8 mouse cellular contexts compared by ENCODE assay signal in the genomic region with DNA sequence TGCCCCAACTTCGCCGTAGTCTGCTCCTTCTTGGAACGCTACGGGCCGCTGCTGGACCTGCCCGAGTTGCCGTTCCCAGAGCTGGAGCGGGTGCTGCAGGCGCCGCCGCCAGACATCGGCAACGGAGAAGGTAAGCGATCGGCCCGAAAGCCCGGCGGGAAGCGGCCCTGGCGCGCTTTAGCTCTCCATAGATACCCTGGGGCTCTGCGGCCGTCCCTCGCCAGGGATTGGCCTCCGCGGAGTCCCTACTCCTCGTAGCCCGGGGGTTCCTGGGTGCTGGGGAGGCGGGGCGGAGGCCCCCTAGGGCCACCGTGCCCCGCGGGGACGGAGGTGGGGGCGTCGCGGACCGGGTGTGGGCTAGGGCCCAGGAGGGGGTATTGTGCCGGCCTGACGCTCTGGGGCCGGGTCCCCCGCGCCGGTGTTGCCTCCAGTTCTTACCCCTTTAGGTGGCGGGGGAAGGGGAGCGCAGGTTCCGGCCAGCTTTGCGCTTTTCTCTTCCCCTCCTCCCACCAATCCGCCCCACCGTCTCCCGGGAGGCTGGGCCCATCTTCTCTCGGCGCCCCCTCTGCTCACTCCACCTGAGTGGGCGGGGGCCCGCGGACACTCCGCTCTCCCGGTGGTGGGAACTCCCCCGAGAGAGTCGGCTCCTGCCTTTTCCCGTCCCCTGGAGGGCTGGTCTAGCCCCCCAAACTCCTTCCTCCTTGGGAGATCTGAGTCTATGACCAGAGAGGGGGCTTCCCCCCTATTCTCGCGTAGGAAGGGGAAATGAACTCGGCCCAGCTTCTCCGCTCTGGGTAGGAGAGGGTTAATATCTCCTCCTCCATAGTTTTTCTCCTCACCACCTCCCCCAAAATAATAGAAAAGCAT. TPM values are rescaled to one million over a fixed set of nuclear protein-coding genes. Genes with fewer than 3 reads are reported as not detected.
DNase-seq lines count a peak whose midpoint lies in the region; ATAC-seq and TF ChIP-seq lines count a peak whose summit lies in the region.

No protein-coding gene starts in this region.

- peak overlapping the region; percentile 64 for H3K4me2 ChIP-seq in forebrain, postnatal 0 days (ENCODE audit: low read depth)
- peak overlapping the region; percentile 82 for H3K4me2 ChIP-seq in lung, embryonic 16.5 days (ENCODE audit: low read depth, low read length)

- no peaks in the 10 kb centered on the region for H3K27me3 ChIP-seq in MEL (ENCODE audit: control insufficient read depth in 1 of 2, insufficient read depth in 2 of 2, low read length in 2 of 2)
- no peaks in the 10 kb centered on the region for H3K27me3 ChIP-seq in forebrain, postnatal 0 days (ENCODE audit: insufficient read depth, low read length)
- H3K27me3 ChIP-seq in lung, embryonic 16.5 days (ENCODE audit: control insufficient read depth, insufficient read depth, low read depth, low read length) = no peaks in the 10 kb centered on the region

- peak; percentile 71 for DNase-seq in MEL (ENCODE audit: low read depth, low spot score)
- peak; percentile 34 for DNase-seq in c-Kit-positive CD71-positive TER-119-positive erythroid progenitor cells, embryonic 14.5 days (ENCODE audit: low spot score)
- no peak for DNase-seq in forebrain, postnatal 0 days
- peak; percentile 38 to 65 for DNase-seq in heart, postnatal 36 days
- DNase-seq in layer of hippocampus, postnatal 10 days (ENCODE audit: low spot score in 2 of 2) = peak; percentile 58 to 74
- peak; percentile 45 for DNase-seq in ovary, postnatal 10 days (ENCODE audit: low spot score)
- DNase-seq in thymus, postnatal 10 days (ENCODE audit: low spot score in 2 of 2) = peak; percentile 56 to 62

- H3K9me3 ChIP-seq in MEL (replicated peaks; ENCODE audit: insufficient read depth, low read length) = no peaks in the 10 kb centered on the region
- H3K9me3 ChIP-seq in forebrain, postnatal 0 days (ENCODE audit: low read length) = no peaks in the 10 kb centered on the region
- H3K9me3 ChIP-seq in lung, embryonic 16.5 days (ENCODE audit: control insufficient read depth, low read length) = no peaks in the 10 kb centered on the region

- TF ChIP-seq POLR2A in MEL (IDR thresholded peaks at IDR 0.05; ENCODE audit: control insufficient read depth in 1 of 2, insufficient read depth in 1 of 2, low read depth in 1 of 2, low read length in 2 of 2, poor library complexity in 1 of 2) = peak in 1 of 2 experiments; percentile 59; a peak in 1 of 4 replicates

- intact Hi-C loops in heart, postnatal 36 days (cut with DNase I) = loop anchor here (2.0 to 5.0 kb wide), 5 partner anchors 72 to 158 kb away; a partner anchor contains a TSS

- TF ChIP-seq EP300 in MEL (IDR thresholded peaks at IDR 0.05; ENCODE audit: low read depth in 1 of 2, low read length in 2 of 2) = no peak

- H3K4me1 ChIP-seq in MEL (ENCODE audit: control insufficient read depth in 1 of 2, insufficient read depth in 2 of 2, low read length in 2 of 2) = peaks cover 3% of the 10 kb centered on the region in 2 experiments; a peak in 3 of 4 replicates
- H3K4me1 ChIP-seq in forebrain, postnatal 0 days (ENCODE audit: insufficient read depth) = peaks cover 7% of the 10 kb centered on the region; the same call in 1 of the 2 replicates
- peaks cover 9% of the 10 kb centered on the region for H3K4me1 ChIP-seq in lung, embryonic 16.5 days (replicated peaks; ENCODE audit: control insufficient read depth, insufficient read depth, low read length)

- peak; percentile 13 for ATAC-seq in forebrain, postnatal 0 days
- ATAC-seq in lung, embryonic 16.5 days (ENCODE audit: low read depth) = peak; percentile 27

- peaks cover 39% of the 10 kb centered on the region for H3K79me2 ChIP-seq in MEL (ENCODE audit: control insufficient read depth, insufficient read depth, low read length, poor library complexity)

- TF ChIP-seq CTCF in MEL (IDR thresholded peaks at IDR 0.05 in 2 of 3, conservative IDR thresholded peaks at IDR 0.05 in 1 of 3; ENCODE audit: control insufficient read depth in 1 of 3, insufficient read depth in 1 of 3, low read depth in 2 of 3, low read length in 3 of 3, poor library complexity in 1 of 3, severe bottlenecking in 1 of 3) = no peak
- TF ChIP-seq CTCF in forebrain, postnatal 0 days (IDR thresholded peaks at IDR 0.05; ENCODE audit: low read depth) = no peak

- peak overlapping the region; percentile 68 for H3K27ac ChIP-seq in MEL (ENCODE audit: control insufficient read depth, low read depth, low read length)
- H3K27ac ChIP-seq in forebrain, postnatal 0 days (ENCODE audit: low read depth, low read length) = peak overlapping the region; percentile 98
- H3K27ac ChIP-seq in lung, embryonic 16.5 days (ENCODE audit: low read length) = peak overlapping the region; percentile 96

- WGBS in forebrain, postnatal 0 days = 4% methylated on average over 60 of the region's 65 CpGs
- WGBS in lung, embryonic 16.5 days = under 1% methylated on average over 65 of the region's 65 CpGs

- peaks cover 0 to 6% of the 10 kb centered on the region in 2 experiments; a peak in 2 of 4 replicates for H3K36me3 ChIP-seq in MEL (ENCODE audit: control insufficient read depth in 1 of 2, insufficient read depth in 2 of 2, low read length in 2 of 2)
- no peaks in the 10 kb centered on the region for H3K36me3 ChIP-seq in forebrain, postnatal 0 days (ENCODE audit: insufficient read depth)
- 0 out of 2 replicates have a peak, but pooled peaks cover under 1% of the 10 kb centered on the region for H3K36me3 ChIP-seq in lung, embryonic 16.5 days (ENCODE audit: control insufficient read depth, insufficient read depth, low read length)

- H3K9ac ChIP-seq in MEL (ENCODE audit: control insufficient read depth, low read depth, low read length, poor library complexity, severe bottlenecking) = peak overlapping the region; percentile 99
- peak overlapping the region; percentile 99 for H3K9ac ChIP-seq in forebrain, postnatal 0 days
- H3K9ac ChIP-seq in lung, embryonic 16.5 days (ENCODE audit: low read length) = peak overlapping the region; percentile 94

- TF ChIP-seq RAD21 in MEL (IDR thresholded peaks at IDR 0.05; ENCODE audit: low read depth, low read length) = no peak

- H3K4me3 ChIP-seq in MEL (ENCODE audit: control insufficient read depth in 1 of 2, insufficient read depth in 1 of 2, low read depth in 2 of 2, low read length in 2 of 2) = peak overlapping the region; percentile 86 to 98
- H3K4me3 ChIP-seq in forebrain, postnatal 0 days (ENCODE audit: low read depth, low read length) = peak overlapping the region; percentile 99
- H3K4me3 ChIP-seq in lung, embryonic 16.5 days (ENCODE audit: low read length) = peak overlapping the region; percentile 77

TF ChIP-seq in MEL, 35 proteins besides CTCF, POLR2A, EP300 and RAD21:
- TF ChIP-seq SMC3 (IDR thresholded peaks at IDR 0.05; ENCODE audit: low read depth, low read length) (no peak), ZNF384 (IDR thresholded peaks at IDR 0.05; ENCODE audit: low read depth, low read length) (no peak), NELFE (IDR thresholded peaks at IDR 0.05; ENCODE audit: low read depth, low read length) (peak; percentile 5; the same call in 1 of the 2 replicates), ZMIZ1 (IDR thresholded peaks at IDR 0.05; ENCODE audit: low read depth, low read length) (no peak), ETS1 (IDR thresholded peaks at IDR 0.05; ENCODE audit: low read depth, low read length) (no peak), TCF12 (IDR thresholded peaks at IDR 0.05; ENCODE audit: low read depth, low read length) (no peak), MYC (IDR thresholded peaks at IDR 0.05; ENCODE audit: low read depth, low read length) (no peak), HCFC1 (IDR thresholded peaks at IDR 0.05; ENCODE audit: low read depth, low read length) (no peak)

RNA-seq across cellular contexts. Expression of a gene that starts 0.5 kb away (rescaled TPM):
- 11.4 and 12.7 TPM in 2 replicates for total RNA-seq in MEL (2012; rRNA removed)
- polyA plus RNA-seq in MEL (2012; ENCODE audit: insufficient read depth in 1 of 2, insufficient read length in 2 of 2, low read depth in 1 of 2, low replicate concordance in 2 of 2, missing spikeins in 1 of 2) = 10 to 100 TPM in 1 of 2 experiments, not detected in 1; 17.4 TPM
- 19.7 and 27.8 TPM in 2 replicates for total RNA-seq in forebrain, postnatal 0 days (2014; rRNA removed)
- 13.7 and 22.1 TPM in 2 replicates for polyA plus RNA-seq in forebrain, postnatal 0 days (2015; fragmentation: Nextera tagmentation; extraction: Ambion mirVana)
- 10 to 100 TPM; 15.0 to 17.2 TPM for total RNA-seq in heart, postnatal 36 days (2021)
- total RNA-seq in layer of hippocampus, postnatal 10 days (2021) = 10 to 100 TPM; 42.3 to 45.4 TPM
- polyA plus RNA-seq in lung, embryonic 16.5 days (2015; fragmentation: Nextera tagmentation; extraction: Ambion mirVana) = 18.6 and 18.7 TPM in 2 replicates

RNA-seq across cellular contexts. Expression of a gene that starts 0.9 kb away (rescaled TPM):
- 12.4 and 20.2 TPM in 2 replicates for total RNA-seq in MEL (2012; rRNA removed)
- 10 to 100 TPM in 1 of 2 experiments, not detected in 1; 16.6 TPM for polyA plus RNA-seq in MEL (2012; ENCODE audit: insufficient read depth in 1 of 2, insufficient read length in 2 of 2, low read depth in 1 of 2, low replicate concordance in 2 of 2, missing spikeins in 1 of 2)
- total RNA-seq in forebrain, postnatal 0 days (2014; rRNA removed) = 25.7 and 37.0 TPM in 2 replicates
- polyA plus RNA-seq in forebrain, postnatal 0 days (2015; fragmentation: Nextera tagmentation; extraction: Ambion mirVana) = 56.6 and 59.3 TPM in 2 replicates
- total RNA-seq in heart, postnatal 36 days (2021) = 10 to 100 TPM; 62.7 to 64.2 TPM
- 10 to 100 TPM; 40.2 to 42.0 TPM for total RNA-seq in layer of hippocampus, postnatal 10 days (2021)
- 52.6 and 54.6 TPM in 2 replicates for polyA plus RNA-seq in lung, embryonic 16.5 days (2015; fragmentation: Nextera tagmentation; extraction: Ambion mirVana)
